ENCODE assay signal across 11 mouse cellular contexts in genomic region chr4:40781797-40782495, GRCm38 (mm10). TPM values are rescaled to one million over a fixed set of nuclear protein-coding genes. Genes with fewer than 3 reads are reported as not detected.
A peak's percentile ranks its signal among the peaks of the same experiment; 100 is the strongest.
DNase-seq lines count a peak whose midpoint lies in the region; ATAC-seq and TF ChIP-seq lines count a peak whose summit lies in the region.
"Had no signal": no experiment of that assay in that cellular context is flagged by ENCODE, and none has a peak within 500 bp of the region (broad histone marks: within the 10 kb centered on the region; RNA-seq: fewer than 3 reads in every experiment).

No protein-coding gene starts in this region.

- H3K36me3 ChIP-seq in kidney, adult 2 months (ENCODE audit: control insufficient read depth, insufficient read depth, low read length): no peaks in the 10 kb centered on the region
- H3K36me3 ChIP-seq in CH12.LX (replicated peaks in 1 of 2; ENCODE audit: control insufficient read depth in 1 of 2, insufficient read depth in 1 of 2, low read length in 1 of 2): no peaks in the 10 kb centered on the region
- H3K36me3 ChIP-seq in embryonic facial prominence, embryonic 13.5 days: no peaks in the 10 kb centered on the region
- no peaks in the 10 kb centered on the region for H3K36me3 ChIP-seq in intestine, embryonic 16.5 days (ENCODE audit: control insufficient read depth, insufficient read depth, low read length)
- H3K36me3 ChIP-seq in midbrain, embryonic 10.5 days: no peaks in the 10 kb centered on the region
- no peaks in the 10 kb centered on the region for H3K36me3 ChIP-seq in forebrain, embryonic 12.5 days (replicated peaks)
- H3K36me3 ChIP-seq: hindbrain, embryonic 15.5 days had no signal

- no peaks in the 10 kb centered on the region for H3K4me1 ChIP-seq in kidney, adult 2 months (ENCODE audit: control insufficient read depth, insufficient read depth, low read length)
- peaks cover 30 to 73% of the 10 kb centered on the region in 2 experiments for H3K4me1 ChIP-seq in CH12.LX (ENCODE audit: control insufficient read depth in 1 of 2, insufficient read depth in 2 of 2)
- H3K4me1 ChIP-seq in embryonic facial prominence, embryonic 13.5 days: peaks cover 16% of the 10 kb centered on the region
- 0 out of 2 replicates have a peak, but pooled peaks cover 2% of the 10 kb centered on the region for H3K4me1 ChIP-seq in intestine, embryonic 16.5 days (ENCODE audit: control insufficient read depth, insufficient read depth, low read length)
- peaks cover 2% of the 10 kb centered on the region for H3K4me1 ChIP-seq in midbrain, embryonic 10.5 days
- H3K4me1 ChIP-seq in forebrain, embryonic 12.5 days: no peaks in the 10 kb centered on the region
- H3K4me1 ChIP-seq: hindbrain, embryonic 15.5 days had no signal

- H3K9me3 ChIP-seq in CH12.LX (replicated peaks; ENCODE audit: low read length): no peaks in the 10 kb centered on the region
- H3K9me3 ChIP-seq in embryonic facial prominence, embryonic 13.5 days: no peaks in the 10 kb centered on the region
- H3K9me3 ChIP-seq in intestine, embryonic 16.5 days (ENCODE audit: control insufficient read depth, low read length): no peaks in the 10 kb centered on the region
- H3K9me3 ChIP-seq in midbrain, embryonic 10.5 days (replicated peaks): no peaks in the 10 kb centered on the region
- no peaks in the 10 kb centered on the region for H3K9me3 ChIP-seq in forebrain, embryonic 12.5 days
- H3K9me3 ChIP-seq: hindbrain, embryonic 15.5 days had no signal

- peak; percentile 97 for TF ChIP-seq EP300 in CH12.LX (IDR thresholded peaks at IDR 0.05; ENCODE audit: low read length)

- DNase-seq in kidney, adult 2 months: peak; percentile 23
- no peak for DNase-seq in kidney, adult 11 months
- DNase-seq in CH12.LX (ENCODE audit: extremely low read depth): peak; percentile 96
- no peak for DNase-seq in midbrain, embryonic 10.5 days (ENCODE audit: low spot score)

- H3K9ac ChIP-seq in CH12.LX (ENCODE audit: insufficient read depth, low read depth): peak overlapping the region; percentile 24
- 0 out of 2 replicates have a peak overlapping the region, but pooled peaks have one; percentile 11 for H3K9ac ChIP-seq in embryonic facial prominence, embryonic 13.5 days
- no peak overlapping the region for H3K9ac ChIP-seq in intestine, embryonic 16.5 days (ENCODE audit: low read depth, low read length)
- H3K9ac ChIP-seq in forebrain, embryonic 12.5 days: no peak overlapping the region
- H3K9ac ChIP-seq: hindbrain, embryonic 15.5 days; lung, embryonic 14.5 days had no signal

- no peak for TF ChIP-seq CTCF in kidney, adult 2 months (conservative IDR thresholded peaks at IDR 0.05; ENCODE audit: insufficient read depth, insufficient read length, low read depth, low read length)
- no peak for TF ChIP-seq CTCF in CH12.LX (conservative IDR thresholded peaks at IDR 0.05 in 1 of 2, IDR thresholded peaks at IDR 0.05 in 1 of 2; ENCODE audit: low read depth in 2 of 2, low read length in 2 of 2)

- TF ChIP-seq RAD21 in CH12.LX (IDR thresholded peaks at IDR 0.05; ENCODE audit: low read depth, low read length): no peak

- TF ChIP-seq POLR2A in kidney, adult 2 months (IDR thresholded peaks at IDR 0.05; ENCODE audit: low read depth, low read length): no peak
- TF ChIP-seq POLR2A in CH12.LX (IDR thresholded peaks at IDR 0.05; ENCODE audit: low read depth, low read length): peak; percentile 35; the same call in 1 of the 2 replicates

- no peaks in the 10 kb centered on the region for H3K27me3 ChIP-seq in kidney, adult 2 months (replicated peaks; ENCODE audit: control insufficient read depth, insufficient read depth, low read length)
- H3K27me3 ChIP-seq in CH12.LX (replicated peaks): no peaks in the 10 kb centered on the region
- no peaks in the 10 kb centered on the region for H3K27me3 ChIP-seq in embryonic facial prominence, embryonic 13.5 days
- H3K27me3 ChIP-seq in intestine, embryonic 16.5 days (replicated peaks; ENCODE audit: control insufficient read depth, insufficient read depth, low read length): no peaks in the 10 kb centered on the region
- no peaks in the 10 kb centered on the region for H3K27me3 ChIP-seq in midbrain, embryonic 10.5 days (ENCODE audit: low read depth, poor library complexity, severe bottlenecking)
- no peaks in the 10 kb centered on the region for H3K27me3 ChIP-seq in forebrain, embryonic 12.5 days
- H3K27me3 ChIP-seq: hindbrain, embryonic 15.5 days had no signal

- dilution Hi-C loops in CH12.LX (cut with MboI; ENCODE audit: extremely low pct_ligation_motif_present, extremely low pct_unique_long_range_greater_than_20kb, low sequenced_read_pairs): no loop called here

- H3K4me2 ChIP-seq in CH12.LX (ENCODE audit: insufficient read depth, low read depth, poor library complexity, severe bottlenecking): peak overlapping the region; percentile 93
- no peak overlapping the region for H3K4me2 ChIP-seq in embryonic facial prominence, embryonic 13.5 days
- no peak overlapping the region for H3K4me2 ChIP-seq in intestine, embryonic 16.5 days (ENCODE audit: low read depth, low read length)
- H3K4me2 ChIP-seq in forebrain, embryonic 12.5 days: no peak overlapping the region
- H3K4me2 ChIP-seq: hindbrain, embryonic 15.5 days had no signal

- H3K79me2 ChIP-seq in CH12.LX (replicated peaks; ENCODE audit: control insufficient read depth, extremely low read depth, insufficient read depth, poor library complexity, severe bottlenecking): no peaks in the 10 kb centered on the region

- no peak for ATAC-seq in embryonic facial prominence, embryonic 13.5 days (ENCODE audit: insufficient number of reproducible peaks, insufficient read depth, low FRiP score, low TSS enrichment, low read depth)
- ATAC-seq in megakaryocyte progenitor cell, adult 5-6 weeks (replicated peaks; ENCODE audit: poor library complexity): peak; percentile 41
- no peak for ATAC-seq in intestine, embryonic 16.5 days
- no peak for ATAC-seq in forebrain, embryonic 12.5 days (ENCODE audit: low FRiP score)

- in situ Hi-C loops in CH12.LX (cut with MboI; ENCODE audit: low pct_ligation_motif_present, low pct_unique_long_range_greater_than_20kb, low sequenced_read_pairs): loop anchor here (5.0 kb wide), 1 partner anchor 45 kb away; no protein-coding TSS in a partner anchor

- 44% methylated on average over 8 of the region's 8 CpGs for WGBS in kidney, adult 2 months
- 42% methylated on average over 8 of the region's 8 CpGs for WGBS in embryonic facial prominence, embryonic 13.5 days
- WGBS in intestine, embryonic 16.5 days: 47% methylated on average over 8 of the region's 8 CpGs
- WGBS in midbrain, embryonic 10.5 days: 75% methylated on average over 8 of the region's 8 CpGs
- 79% methylated on average over 8 of the region's 8 CpGs for WGBS in forebrain, embryonic 12.5 days

- H3K27ac ChIP-seq in kidney, adult 2 months (ENCODE audit: insufficient read depth, low read depth, low read length): no peak overlapping the region
- H3K27ac ChIP-seq in CH12.LX (ENCODE audit: insufficient read depth, low read depth): peak overlapping the region; percentile 92
- H3K27ac ChIP-seq in embryonic facial prominence, embryonic 13.5 days: peak overlapping the region; percentile 48; the same call in 1 of the 2 replicates
- H3K27ac ChIP-seq in intestine, embryonic 16.5 days (ENCODE audit: low read length): no peak overlapping the region
- H3K27ac ChIP-seq in midbrain, embryonic 10.5 days (replicated peaks): no peak overlapping the region; the same call in 1 of the 2 replicates
- H3K27ac ChIP-seq in forebrain, embryonic 12.5 days: no peak overlapping the region
- H3K27ac ChIP-seq: hindbrain, embryonic 15.5 days had no signal

- H3K4me3 ChIP-seq in kidney, adult 2 months (ENCODE audit: insufficient read depth, low read depth, low read length): no peak overlapping the region
- no peak overlapping the region for H3K4me3 ChIP-seq in CH12.LX (replicated peaks in 1 of 3; ENCODE audit: low read depth in 2 of 3, low read length in 2 of 3, poor library complexity in 1 of 3)
- H3K4me3 ChIP-seq in embryonic facial prominence, embryonic 13.5 days: no peak overlapping the region
- no peak overlapping the region for H3K4me3 ChIP-seq in intestine, embryonic 16.5 days (ENCODE audit: low read length)
- H3K4me3 ChIP-seq in midbrain, embryonic 10.5 days: no peak overlapping the region
- H3K4me3 ChIP-seq in forebrain, embryonic 12.5 days (replicated peaks): no peak overlapping the region
- H3K4me3 ChIP-seq: erythroblast, embryonic 14.5 days; hindbrain, embryonic 15.5 days had no signal

TF ChIP-seq in CH12.LX, 34 proteins besides CTCF, POLR2A, EP300 and RAD21 (continues in another document):
- peak; percentile 84 for TF ChIP-seq MAFK (IDR thresholded peaks at IDR 0.05; ENCODE audit: insufficient replicate concordance, low read length)
- peak; percentile 92 for TF ChIP-seq JUND (conservative IDR thresholded peaks at IDR 0.05; ENCODE audit: low read depth, low read length)
- TF ChIP-seq USF1 (IDR thresholded peaks at IDR 0.05; ENCODE audit: low read depth, low read length): peak; percentile 78
- peak; percentile 98 for TF ChIP-seq BHLHE40 (IDR thresholded peaks at IDR 0.05; ENCODE audit: low read depth, low read length)
- TF ChIP-seq SMC3 (IDR thresholded peaks at IDR 0.05; ENCODE audit: low read depth, low read length): peak; percentile 2; the same call in 1 of the 2 replicates

RNA-seq across cellular contexts. Expression of gene Smu1, which starts 24.2 kb away (rescaled TPM):
- 21.2 and 30.1 TPM in 2 replicates for polyA plus RNA-seq in kidney, adult 2 months (2012; rRNA removed)
- 93.4 and 108 TPM in 2 replicates for total RNA-seq in CH12.LX (2012; rRNA removed)
- total RNA-seq in CH12.LX (2014; rRNA removed): 182 and 183 TPM in 2 replicates
- polyA plus RNA-seq in CH12.LX (2012; ENCODE audit: insufficient read length, low read depth): 111 and 118 TPM in 2 replicates
- 147 TPM in 2 replicates for polyA plus RNA-seq in embryonic facial prominence, embryonic 13.5 days (2015; fragmentation: Nextera tagmentation; extraction: Ambion mirVana)
- 77.6 and 83.9 TPM in 2 replicates for total RNA-seq in megakaryocyte progenitor cell, adult 5-6 weeks (2015)
- total RNA-seq in megakaryocyte progenitor cell, adult 5-6 weeks (2017): 141 and 143 TPM in 2 replicates
- 136 and 145 TPM in 2 replicates for polyA plus RNA-seq in intestine, embryonic 16.5 days (2015; fragmentation: Nextera tagmentation; extraction: Ambion mirVana)
- polyA plus RNA-seq in midbrain, embryonic 10.5 days (2016; fragmentation: Nextera tagmentation; extraction: Ambion mirVana): 197 and 199 TPM in 2 replicates
- 155 and 157 TPM in 2 replicates for polyA plus RNA-seq in forebrain, embryonic 12.5 days (2016; fragmentation: Nextera tagmentation; extraction: Ambion mirVana)

RNA-seq across cellular contexts. Expression of gene Dnaja1, which starts 60.0 kb away (rescaled TPM):
- polyA plus RNA-seq in kidney, adult 2 months (2012; rRNA removed): 11.8 and 23.1 TPM in 2 replicates
- total RNA-seq in CH12.LX (2012; rRNA removed) (67.9 and 127 TPM in 2 replicates), CH12.LX (2014; rRNA removed) (117 and 170 TPM in 2 replicates)
- 412 and 485 TPM in 2 replicates for polyA plus RNA-seq in CH12.LX (2012; ENCODE audit: insufficient read length, low read depth)
- 435 and 438 TPM in 2 replicates for polyA plus RNA-seq in embryonic facial prominence, embryonic 13.5 days (2015; fragmentation: Nextera tagmentation; extraction: Ambion mirVana)
- total RNA-seq in megakaryocyte progenitor cell, adult 5-6 weeks (2015): 156 and 168 TPM in 2 replicates
- total RNA-seq in megakaryocyte progenitor cell, adult 5-6 weeks (2017): 332 and 482 TPM in 2 replicates
- polyA plus RNA-seq in intestine, embryonic 16.5 days (2015; fragmentation: Nextera tagmentation; extraction: Ambion mirVana): 295 and 316 TPM in 2 replicates
- 617 and 620 TPM in 2 replicates for polyA plus RNA-seq in midbrain, embryonic 10.5 days (2016; fragmentation: Nextera tagmentation; extraction: Ambion mirVana)
- 669 and 704 TPM in 2 replicates for polyA plus RNA-seq in forebrain, embryonic 12.5 days (2016; fragmentation: Nextera tagmentation; extraction: Ambion mirVana)

Comparison
In these comparisons a context has a peak if more than half of its experiments do, and no peak if none do; other contexts are left out.
1. DNase-seq: peak in kidney, adult 2 months (single experiment) and CH12.LX (single experiment); none in kidney, adult 11 months (single experiment) and midbrain, embryonic 10.5 days (single experiment).
2. H3K27ac ChIP-seq: peak in CH12.LX (single experiment) and embryonic facial prominence, embryonic 13.5 days (single experiment); none in kidney, adult 2 months (single experiment), intestine, embryonic 16.5 days (single experiment), midbrain, embryonic 10.5 days (single experiment) and forebrain, embryonic 12.5 days (single experiment).
3. H3K9ac ChIP-seq: peak in CH12.LX (single experiment) and embryonic facial prominence, embryonic 13.5 days (single experiment); none in intestine, embryonic 16.5 days (single experiment) and forebrain, embryonic 12.5 days (single experiment).
4. RNA of gene Dnaja1, which starts 60.0 kb away (polyA plus RNA-seq): 669 to 704 TPM in forebrain, embryonic 12.5 days, 617 to 620 TPM in midbrain, embryonic 10.5 days, 412 to 485 TPM in CH12.LX, 435 to 438 TPM in embryonic facial prominence, embryonic 13.5 days and 295 to 316 TPM in intestine, embryonic 16.5 days; 11.8 to 23.1 TPM in kidney, adult 2 months; every median in the first group is over 10 times any median in the second.